Mouse (Mus musculus) left cerebral cortex, adult 18-20 months (tissue): ENCODE measurements around the gene Rassf2. TPM values are rescaled to one million over a fixed set of nuclear protein-coding genes. Genes with fewer than 3 reads are reported as not detected.

Experiments used
- DNase-seq, 2 experiments: peaks; one replicate each; pipeline ENCODE4 v3.0.0; 2021 to 2022; ENCODE audit warnings: low spot score in 2 of 2, mixed read lengths in 1 of 2
- long read RNA-seq, 2 experiments: library from polyadenylated mRNA; stranded (forward); transcript quantifications; one replicate each; pipeline ENCODE4 v2.0.0; 2021
- total RNA-seq, 2 experiments: library from RNA; stranded (reverse); gene quantifications; 2 replicates each; pipeline ENCODE4 v1.2.3; 2021

Gene Rassf2
- total RNA-seq, result 10 to 100 TPM; 42.8 to 47.5 TPM
- long read RNA-seq, experiment 1, full-length matches to known transcripts, result 15 of 36 reads
- long read RNA-seq, experiment 1, partial matches to known transcripts, result 2 of 36 reads
- long read RNA-seq, experiment 1, other reads (novel, unspliced or antisense), result 19 of 36 reads
- long read RNA-seq, experiment 2, full-length matches to known transcripts, result 8 of 18 reads
- long read RNA-seq, experiment 2, partial matches to known transcripts, result 5 of 18 reads
- long read RNA-seq, experiment 2, other reads (novel, unspliced or antisense), result 5 of 18 reads

DNA sequence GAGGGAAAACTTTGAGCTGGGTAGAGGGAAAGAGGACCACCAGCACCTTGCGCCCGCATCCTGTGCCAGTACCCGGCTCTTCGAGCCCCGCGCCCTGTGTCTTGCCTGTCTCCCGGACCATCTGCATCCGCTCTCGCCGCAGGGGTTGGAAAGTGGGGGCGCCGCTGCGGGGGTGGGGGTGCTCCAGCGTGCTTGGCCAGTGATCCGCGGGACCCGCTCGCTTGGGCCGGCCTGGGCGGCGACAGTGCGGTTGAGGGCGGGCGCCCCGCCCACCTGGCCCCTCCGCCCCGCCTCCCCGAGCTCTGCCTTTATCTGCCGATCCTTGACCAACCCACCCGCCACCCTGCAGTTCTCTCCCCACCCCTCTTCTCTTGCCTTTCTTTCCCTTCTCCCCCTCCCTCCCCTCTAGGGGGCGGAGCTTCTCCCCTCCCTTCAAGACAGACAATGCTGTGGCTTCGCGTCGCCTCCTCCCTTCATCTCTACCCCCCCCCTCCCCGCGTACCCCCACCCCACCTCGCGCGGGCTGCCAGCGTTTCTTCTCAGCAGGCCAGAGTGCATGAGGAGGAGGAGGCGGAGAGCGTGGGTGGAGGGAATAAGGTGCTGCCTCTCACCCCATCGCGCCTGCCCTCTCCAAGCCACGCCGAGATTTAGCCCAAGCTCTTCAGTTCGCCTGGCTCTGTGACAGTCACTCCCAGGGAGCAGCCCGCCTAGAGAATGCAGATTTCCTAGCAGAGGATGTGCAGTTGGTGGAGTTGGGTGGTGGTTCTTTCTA, at the start of gene Rassf2:
Gene Rassf2, minus strand, starts transcription at position 613 of the 772 bp plus-strand sequence.
- peak; percentile 69 to 75 for DNase-seq

DNA sequence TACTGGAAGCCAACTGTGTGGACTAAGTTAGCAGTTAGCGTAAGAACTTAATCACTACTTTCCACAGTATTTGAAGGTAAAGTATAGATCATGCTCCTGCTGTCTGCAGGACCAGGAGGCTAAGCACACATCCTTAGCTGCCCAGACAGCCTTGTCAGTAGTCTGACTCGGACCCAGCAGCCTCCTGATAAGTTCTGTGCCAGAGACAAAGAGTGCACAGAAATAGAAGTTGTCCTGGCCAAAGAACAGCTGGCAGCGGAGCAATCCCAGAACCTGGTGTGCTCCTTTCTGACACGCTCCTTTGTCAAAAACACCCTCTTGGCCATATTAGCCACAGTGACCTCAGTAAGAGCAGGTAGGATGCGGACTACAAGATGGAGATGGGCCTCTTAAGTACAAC, 49.1 kb upstream of the Rassf2 start:
- DNase-seq, result no peak

DNA sequence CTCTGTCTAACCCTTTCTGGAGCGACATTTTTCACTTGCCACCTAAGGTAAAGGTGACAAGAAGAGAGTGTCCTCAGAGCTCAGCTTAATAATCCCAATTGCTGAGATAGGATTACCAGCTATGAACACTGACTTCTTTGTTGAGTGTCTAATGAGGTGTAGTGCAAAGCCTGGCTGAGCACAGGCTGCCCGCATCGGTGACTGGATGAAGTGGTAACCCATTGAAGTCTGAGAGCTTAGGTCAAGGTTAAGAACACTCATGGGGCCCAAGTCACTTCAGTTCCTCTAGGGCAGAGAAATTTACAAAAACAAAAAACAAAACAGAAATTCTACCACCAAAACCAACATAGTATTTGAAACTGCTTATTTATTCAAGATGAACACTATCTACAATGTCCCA, 43.0 kb upstream of the Rassf2 start:
- DNase-seq, result no peak

DNA sequence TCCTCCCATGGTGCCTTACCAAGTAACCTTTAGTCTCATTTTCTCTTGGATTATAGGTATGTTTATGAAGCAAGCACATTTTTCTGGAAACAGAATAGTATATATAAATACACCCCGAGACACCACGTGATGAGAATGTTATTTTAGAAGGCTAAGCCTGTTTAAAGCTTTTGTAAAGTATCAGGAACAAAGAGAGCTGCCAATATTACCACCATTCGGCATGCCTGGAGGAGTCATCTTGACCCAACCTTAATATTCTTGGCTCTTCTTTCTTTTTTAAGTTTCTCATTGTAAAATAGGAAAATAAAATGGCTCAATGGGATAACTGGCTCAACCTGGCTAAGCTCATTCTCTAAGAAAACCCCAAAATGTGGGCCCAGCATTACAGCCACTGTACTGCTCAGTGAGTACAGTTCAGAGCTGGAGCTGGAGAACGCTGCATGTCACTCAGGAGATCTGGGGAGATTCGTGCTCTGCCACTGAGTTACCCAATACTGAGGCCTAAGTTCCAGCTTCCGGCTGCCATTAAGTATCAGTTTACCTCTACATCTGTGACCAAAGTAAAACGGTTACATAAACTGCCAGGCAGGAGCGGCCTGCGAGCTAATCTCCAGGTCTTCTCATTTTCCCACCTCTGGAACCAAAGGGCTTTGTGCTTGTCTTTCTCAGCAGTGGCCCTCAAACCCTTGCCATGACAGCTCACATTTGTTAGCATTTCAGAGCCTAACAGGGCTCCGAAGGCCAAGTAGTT, 40.1 kb upstream of the Rassf2 start:
- no peak for DNase-seq

DNA sequence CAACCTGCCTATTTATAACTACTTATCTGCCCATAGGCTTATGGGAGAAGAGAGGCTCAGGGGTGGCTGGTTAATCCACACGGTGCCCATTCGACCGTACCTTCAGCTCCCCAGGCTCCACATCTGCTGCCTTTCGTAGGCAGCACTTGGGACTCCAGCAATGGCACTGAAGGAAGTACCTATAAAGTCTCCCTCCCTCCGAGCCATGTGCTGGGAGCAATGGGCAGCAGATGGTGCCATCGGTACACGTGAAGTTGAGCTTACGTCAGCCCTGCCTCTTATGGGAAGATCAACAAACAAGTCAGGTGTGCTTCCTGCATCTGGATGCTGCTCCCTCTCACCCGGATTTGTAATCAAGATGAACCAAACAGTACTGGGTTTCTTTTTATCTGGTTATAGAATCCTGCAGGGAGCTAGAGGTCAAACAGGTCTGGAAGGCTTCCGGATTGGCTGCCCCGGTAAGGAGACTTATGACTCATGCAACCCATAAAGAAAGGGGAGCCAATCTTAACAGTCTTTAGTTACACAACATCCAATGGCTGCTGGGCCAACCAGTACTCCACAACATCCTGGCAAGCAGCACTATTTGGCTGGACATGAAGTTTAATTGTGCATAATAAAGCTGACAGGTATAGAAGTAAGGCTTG, 34.2 kb upstream of the Rassf2 start:
- no peak for DNase-seq

DNA sequence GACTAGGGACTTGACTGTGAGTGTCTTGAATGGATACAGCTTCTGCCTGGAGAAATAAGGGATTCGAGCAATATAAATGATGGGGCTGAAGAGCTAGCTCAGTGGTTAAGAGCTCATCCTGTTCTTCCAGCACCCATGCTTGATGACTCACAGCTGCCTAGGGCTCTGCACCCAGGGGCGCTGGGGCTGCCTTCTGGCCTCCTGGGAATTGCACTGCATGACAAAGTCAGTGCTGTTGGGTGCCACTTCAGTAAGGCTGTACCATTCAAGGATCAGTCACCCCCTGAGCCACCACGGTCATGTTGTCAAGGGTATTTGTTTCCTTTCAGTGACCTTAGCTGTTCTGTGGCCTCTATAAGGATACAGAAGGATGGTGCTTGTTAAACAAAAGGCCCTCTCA, 33.7 kb upstream of the Rassf2 start:
- DNase-seq, result no peak

DNA sequence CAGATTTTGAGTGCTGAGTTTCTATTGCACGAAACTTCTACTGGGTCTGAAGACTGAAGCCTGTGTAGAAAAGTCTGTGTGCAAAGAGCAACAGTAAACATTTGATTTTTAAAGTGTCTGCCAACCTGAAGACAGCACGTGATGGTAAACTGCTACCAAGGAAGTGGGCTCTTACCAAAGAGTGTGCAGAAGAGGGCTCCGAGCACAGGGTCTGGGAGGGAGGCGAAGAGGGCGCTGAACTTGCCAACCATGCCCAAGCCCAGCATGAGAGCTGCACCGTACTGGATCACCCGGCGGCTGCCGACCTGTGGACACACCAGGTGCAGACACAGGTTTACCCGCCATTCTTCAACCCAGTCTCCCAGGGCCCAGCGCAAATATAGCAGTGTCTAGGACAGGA, 31.8 kb upstream of the Rassf2 start:
- no peak for DNase-seq

DNA sequence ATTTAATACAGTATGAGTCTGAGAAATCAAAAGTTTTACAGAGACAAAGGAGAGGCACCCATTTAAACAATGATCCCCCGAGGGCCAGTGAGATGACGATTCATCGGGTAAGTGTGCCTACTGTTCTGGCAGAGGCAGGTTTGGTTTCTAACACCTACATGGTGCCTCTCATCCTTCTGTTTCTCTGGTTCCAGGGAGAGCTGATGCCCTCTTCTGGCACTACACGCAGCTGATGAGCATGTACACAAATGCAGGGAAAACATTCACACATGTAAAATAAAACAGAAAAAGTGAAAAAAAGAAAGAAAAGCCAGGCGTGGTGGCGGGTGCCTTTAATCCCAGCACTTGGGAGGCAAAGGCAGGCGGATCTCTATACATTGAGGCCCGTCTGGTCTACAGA, 29.9 kb upstream of the Rassf2 start:
- peak in 1 of 2 experiments; percentile 38 for DNase-seq

DNA sequence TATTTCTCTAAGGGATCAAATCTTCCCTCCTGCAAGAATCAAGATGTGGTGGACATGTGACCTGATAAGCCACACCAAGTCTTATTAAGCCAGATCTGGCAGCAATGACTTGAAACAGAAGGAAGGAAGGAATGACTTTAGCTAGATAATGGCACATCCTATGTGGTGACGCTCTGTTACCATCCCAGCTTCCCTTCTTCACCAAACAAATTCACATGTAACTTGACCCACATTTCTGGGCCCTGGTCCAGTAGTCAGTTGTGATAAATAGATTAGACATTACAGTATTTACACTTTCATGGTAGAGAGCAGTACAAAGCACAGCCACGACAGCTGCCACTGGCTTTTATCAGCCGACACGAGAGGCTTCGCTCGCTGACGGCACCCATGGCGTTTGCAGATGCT, 25.3 kb upstream of the Rassf2 start:
- no peak for DNase-seq

DNA sequence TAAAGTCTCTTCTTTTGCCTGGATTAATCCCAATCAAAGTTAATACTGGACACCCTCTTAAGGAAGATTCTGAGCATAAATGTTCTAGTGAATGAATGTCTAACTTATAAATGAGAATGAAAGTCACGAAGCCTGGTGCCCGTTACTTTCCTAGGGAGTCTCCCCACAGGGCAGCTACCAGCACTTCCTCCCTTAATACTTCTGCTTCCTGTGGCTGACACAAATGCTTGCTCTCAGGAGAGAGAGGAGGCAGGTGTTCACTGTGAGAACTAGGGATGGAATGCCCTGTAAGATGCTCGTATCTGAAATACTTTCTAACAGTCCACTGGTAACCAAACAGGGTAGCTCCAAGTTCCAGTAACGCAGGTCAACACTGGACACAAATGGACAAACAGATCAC, 23.8 kb upstream of the Rassf2 start:
- DNase-seq, result no peak

DNA sequence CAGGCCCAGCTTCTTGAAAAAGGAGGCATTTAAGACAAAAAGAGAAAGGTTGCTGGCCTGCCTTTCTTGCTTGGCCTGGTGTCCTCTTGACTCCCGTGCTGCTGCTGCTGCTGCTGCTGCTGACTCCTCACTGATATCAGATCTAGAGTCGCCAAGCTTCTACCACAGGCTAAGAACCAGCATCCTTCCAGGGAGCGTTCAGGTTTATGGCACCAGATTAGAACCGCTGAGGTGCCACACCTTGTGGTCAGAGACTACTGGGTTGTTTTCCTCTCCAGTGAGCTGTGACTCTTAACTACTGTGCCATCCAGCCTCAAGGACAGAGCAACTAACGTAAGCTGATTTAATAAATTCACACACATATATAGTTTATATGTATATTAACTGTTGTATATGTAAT, 21.7 kb upstream of the Rassf2 start:
- no peak for DNase-seq

DNA sequence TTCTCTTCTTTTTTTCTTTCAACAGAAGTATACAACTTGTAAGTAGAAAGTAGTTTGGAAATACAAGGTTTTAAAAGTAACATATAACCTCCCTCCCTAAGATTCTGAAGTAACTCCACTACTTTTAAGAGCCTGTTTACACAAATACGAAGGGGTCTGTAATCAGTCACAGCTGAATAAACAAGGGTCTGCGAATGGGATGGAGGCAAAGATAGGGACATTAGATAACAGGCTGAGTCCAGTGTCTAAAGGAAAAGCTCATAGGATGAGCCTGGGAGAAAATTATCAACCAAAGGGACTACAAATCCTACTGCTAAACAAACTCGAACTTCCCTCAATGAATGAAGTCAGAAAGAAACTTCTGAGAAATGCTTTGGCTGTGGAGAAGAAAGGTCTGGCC, 19.9 kb upstream of the Rassf2 start:
- no peak for DNase-seq

DNA sequence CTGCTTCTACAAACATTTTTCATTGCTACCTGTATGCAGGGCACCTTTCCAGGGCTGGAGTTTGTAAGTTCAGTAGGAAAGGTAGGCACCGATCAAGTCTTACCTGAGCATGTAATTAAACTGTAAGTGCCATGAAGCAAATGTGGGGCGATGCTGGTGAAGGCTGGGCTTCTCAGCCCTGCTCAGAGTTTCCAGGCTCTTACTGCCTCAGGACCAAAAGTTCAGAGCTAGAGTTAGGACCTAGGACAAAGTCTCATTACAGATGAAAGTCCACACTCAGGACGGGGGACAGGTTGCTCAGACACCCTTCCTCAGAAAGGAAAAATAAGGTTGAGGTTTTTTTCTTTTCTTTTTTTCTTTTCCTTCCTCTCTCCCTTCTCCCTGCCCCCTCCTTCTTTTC, 19.4 kb upstream of the Rassf2 start:
- no peak for DNase-seq

DNA sequence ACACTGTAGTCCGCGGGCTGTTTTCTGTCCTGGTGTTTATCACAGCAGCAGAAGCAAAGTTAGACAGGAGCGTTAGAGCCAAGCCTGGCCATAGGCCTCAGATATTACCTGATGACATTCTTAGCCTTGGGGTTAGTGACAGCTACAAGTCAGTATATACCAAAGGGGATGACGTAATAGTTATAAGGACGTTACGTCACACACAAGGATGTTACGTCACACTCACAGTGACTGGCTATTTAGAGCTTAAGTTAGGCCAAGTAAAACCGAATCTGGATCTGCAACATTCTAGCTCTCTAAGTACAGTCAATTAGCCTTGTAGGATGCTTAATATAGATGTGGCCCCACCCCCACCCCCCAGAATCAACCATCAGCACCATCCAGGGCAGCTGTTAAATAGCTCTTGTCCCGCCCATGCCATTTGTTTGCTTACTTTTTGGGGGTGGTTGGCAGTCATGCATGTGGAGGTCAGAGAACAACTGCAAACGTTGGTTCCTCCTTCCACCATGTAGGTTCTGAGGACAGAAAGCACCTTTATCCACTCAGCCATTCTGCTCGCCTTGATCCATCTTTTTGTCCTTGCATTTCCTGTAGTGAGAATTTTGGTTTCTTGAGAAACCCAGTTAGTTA, 18.2 kb upstream of the Rassf2 start:
- DNase-seq, result no peak

DNA sequence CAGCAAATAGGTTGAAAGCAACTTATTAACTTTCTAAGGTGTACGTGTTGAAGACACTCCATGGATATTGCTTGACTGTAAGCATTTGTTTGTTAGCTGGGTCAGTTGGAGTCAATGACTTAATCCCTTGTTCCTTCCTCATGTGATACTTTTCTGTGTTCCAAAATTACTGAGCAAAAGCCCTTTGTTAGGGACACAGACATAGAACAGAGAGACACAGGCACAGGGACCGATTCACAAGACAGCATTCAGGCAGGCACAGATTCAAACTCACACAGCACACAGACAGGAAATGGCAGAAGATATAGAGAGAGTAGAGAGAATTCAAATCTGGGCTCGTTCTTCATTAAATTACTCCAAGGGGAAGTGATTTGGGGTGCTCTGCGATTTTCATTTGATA, 17.3 kb upstream of the Rassf2 start:
- no peak for DNase-seq

DNA sequence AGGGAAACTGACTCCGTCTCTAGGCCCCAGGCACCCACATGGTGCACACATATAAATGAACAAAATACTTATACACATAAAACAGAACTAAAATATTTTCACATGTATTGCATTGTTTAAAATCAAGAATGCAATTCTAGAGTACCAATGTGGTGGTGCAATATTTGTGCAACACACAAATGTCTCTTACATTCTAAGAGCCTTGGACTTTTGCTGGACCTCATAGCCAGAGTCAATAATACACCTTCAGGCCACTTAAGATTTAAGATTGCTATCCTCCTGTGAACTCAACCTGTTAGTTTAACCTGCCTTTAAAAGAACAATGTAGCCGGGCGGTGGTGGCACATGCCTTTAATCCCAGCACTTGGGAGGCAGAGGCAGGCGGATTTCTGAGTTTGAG, 16.6 kb upstream of the Rassf2 start:
- DNase-seq, result no peak

DNA sequence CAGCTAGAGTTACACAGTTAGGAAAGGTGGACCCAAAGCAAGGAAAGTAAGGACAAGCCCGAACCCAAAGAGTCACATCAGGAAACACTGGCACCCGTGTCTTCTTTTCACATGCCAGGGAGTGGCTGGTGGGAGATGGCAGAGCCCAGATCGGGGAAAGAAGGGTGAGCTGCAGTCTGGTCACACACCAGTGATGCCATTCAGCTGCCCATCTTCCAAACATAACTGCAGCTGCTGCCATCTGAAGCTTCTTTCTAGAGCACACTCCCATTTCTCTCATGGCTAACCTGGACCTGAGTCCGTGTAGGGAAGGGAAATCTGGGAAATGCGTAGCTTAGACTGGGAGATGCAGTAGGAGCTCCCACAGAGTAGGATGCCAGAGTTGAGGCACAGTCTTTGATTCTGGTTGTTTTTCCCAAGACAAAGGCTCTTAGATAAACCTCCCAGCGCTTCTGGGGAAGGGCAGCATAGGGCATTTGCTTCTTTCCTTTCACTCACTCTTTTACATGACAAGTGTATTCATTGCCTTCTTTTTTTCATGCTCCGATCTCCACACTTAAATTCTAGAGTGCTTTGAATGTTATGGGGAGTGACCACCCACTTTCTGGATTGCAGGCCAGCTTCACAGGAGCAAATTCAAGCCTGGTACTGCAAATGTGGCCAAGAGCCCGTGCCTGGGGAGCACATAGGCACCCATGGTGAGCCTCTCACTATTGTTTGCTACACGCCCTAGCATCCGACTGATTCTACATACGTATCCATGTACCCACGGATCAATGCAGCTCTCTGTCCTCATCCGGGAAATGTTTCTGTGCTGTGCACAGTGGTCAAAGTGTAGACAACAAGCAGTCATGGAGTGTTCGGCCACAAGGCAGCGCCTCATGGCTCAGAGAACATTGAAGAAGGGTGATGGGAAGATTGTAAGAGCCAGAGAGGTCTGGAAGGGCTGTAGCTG, 14.5 kb upstream of the Rassf2 start:
- DNase-seq, result no peak

DNA sequence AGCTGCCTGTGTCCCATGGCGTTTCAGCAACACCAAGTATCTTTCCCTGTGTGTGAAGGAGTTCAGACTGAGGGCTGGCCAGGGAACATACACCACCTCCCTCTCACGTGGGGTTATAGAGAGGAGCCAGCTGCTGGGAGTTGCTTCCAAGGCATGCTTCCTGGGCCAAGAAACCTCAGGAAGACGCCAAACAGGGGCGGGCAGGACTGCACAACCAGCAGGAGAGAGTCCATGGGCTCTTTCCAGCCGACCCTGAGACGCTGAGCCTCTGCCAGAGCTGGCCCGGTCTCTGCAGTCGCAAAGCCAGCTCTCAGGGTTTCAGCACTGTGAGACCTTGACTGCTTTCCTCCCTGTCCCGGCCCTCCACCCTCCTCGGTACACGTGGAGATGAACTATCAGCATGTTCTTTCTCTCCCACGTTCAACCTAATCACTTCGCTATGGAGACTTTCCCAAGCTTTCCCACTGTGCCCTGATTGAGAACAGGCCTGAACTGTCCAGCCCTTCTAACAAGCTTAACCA, 13.1 kb upstream of the Rassf2 start:
- DNase-seq, result peak; percentile 39 to 43

DNA sequence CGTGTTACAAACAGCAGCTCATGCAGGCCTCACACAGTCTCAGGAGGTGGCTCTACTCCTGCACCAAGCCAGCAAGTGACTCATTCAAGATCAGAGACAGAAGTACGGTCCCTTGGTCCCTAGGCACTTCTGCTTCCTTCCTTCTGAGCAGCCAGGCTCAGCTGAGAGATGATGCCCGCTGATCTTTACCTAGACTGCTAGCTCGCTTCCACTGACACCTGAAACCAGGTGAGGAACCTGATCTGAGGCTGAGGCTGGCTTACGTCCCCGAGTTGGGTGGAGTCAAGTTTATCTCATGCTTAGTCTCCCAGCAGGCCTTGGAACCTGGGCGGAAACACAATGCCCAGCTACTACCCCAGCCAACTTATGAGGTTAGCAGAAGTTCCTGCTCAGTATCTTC, 9.8 kb upstream of the Rassf2 start:
- no peak for DNase-seq

DNA sequence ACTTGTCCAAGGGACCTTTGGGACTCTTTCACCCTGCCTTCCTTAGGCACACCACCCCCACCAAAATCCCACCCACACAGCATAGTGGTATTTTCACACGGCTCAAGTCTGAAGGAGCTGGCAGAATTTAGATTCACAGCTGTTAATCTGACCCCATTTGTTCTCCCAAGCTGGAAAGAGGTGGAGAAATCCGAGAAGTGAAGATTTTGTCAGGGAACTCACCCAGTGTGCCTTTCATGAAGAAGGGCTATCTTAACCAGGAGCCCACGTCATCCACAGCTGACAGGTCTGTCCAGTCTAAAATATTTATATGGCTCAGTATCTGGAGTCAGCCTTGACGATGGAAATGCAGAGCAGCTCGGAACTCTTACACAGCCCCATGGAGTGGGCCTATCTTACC, 6.3 kb upstream of the Rassf2 start:
- no peak for DNase-seq
